Mouse (Mus musculus) retina, postnatal 1 day (tissue): Measurements from ENCODE around the gene Ccdc175.

Experiments used
- DNase-seq: peaks from one replicate; pipeline ENCODE4 v3.0.0-alpha.2; 2012

Ccdc175 gene

DNA sequence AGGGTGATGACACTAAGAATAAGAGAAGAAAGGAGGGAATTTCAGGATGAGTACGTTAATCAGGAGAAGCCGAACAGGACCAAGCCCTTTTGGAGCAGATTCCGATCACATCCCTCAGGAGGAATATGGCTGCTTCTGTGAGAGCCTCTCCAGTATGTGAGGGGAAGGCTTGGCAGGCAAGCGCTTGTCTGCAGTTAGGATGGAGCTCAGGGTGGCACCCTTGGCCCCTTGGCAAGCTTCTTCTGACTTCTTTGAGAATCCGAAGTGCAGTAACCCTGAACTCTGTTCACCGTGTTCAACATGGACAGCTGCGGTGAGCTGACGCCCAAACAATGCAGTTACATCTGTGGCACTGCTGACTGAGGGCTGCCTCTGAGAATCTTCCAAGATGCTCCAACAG, 87.9 kb downstream of the Ccdc175 start:
- DNase-seq, result no peak

DNA sequence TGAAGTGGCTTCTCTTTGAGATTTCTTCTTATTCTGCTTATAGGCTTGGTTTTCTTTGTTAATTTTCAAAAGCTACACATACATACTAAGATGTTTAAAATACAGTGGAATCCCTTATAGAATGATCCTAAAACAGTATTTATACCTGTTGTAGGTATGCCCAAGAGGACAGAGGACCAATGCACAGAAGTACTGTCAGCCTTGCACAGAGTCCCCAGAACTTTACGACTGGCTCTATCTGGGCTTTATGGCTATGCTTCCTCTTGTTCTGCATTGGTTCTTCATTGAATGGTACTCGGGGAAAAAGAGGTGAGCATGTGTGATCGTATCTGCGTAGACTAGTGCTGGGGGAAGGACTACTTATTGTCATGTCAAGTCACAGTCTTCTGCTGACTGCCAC, 95.0 kb downstream of the Ccdc175 start:
- no peak for DNase-seq

DNA sequence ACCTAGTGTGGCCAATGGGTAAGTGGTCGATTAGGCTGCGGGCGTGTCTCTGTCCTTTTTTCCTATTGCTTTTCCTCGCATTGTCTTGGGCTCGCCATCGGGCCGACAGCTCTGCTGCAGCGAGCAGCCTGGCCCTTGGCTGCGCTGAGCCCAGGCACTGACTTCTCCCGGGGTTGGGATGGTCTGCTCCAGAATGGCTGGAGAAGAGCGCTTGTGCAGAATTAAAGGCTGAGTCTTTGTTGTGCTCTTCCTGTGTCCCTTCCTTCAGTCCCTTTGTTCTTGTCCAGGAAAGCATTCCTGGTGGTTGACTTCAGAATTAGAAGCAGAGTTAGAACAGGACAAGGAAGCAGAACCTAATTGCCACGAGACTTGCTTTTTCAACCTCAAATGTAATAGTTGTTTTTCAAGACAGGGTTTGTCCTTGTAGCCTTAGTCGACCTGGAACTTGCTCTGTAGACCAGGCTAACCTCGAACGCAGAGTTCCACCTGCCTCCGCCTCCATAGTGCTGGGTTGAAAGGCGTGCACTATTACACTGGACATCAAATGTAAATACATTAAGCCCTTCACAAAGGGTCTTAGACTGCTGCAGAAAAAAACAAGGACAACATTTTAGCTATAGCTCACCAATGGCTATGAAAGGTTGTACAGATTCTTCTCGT, 98.5 kb downstream of the Ccdc175 start:
- no peak for DNase-seq

DNA sequence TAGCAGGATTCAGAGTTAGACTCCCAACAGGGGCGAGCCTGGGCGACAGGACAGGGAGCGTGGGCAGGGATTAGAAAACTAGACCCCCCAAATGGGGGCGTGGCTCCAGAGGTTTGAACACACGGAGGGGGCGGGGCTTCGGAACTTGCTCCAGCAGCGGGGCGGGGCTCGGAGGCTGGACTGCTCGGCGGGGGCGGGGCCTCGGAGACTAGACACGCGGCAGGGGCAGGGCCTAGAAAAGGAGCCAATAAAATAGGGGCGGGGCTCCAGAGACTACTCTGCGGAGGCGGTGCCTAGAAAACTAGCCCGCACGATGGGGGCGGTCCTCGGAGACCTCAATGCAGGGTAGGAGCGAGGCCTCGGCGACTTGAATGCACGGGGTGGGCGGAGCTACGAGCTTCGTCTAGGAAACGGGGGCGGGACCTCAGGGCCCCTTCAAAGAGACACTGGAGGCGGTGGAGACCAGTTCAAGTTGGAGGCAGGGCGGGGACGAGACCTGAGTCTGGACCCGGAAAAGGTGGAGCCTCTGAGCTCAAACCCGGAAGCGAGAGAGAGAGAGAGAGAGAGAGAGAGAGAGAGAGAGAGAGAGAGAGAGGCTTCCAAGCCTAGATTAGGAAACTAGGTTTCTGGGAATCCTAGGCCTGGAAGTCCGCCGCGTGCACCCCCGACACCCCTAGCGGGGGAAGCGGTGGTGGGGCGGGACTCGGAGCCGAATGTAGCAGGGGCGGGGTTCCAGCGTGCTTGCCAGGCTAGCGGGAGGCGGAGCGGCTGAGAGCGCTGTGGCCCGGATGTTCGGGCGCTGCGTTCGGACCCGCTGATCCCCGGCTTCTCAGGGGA, 99.3 kb downstream of the Ccdc175 start, which contains the start of the genes L3hypdh and Jkamp:
TSS of gene L3hypdh (minus strand) at position 111 of the 837 bp plus-strand sequence.
TSS of gene Jkamp (plus strand) at position 261 of the 837 bp plus-strand sequence.
- peak; percentile 100 for DNase-seq

DNA sequence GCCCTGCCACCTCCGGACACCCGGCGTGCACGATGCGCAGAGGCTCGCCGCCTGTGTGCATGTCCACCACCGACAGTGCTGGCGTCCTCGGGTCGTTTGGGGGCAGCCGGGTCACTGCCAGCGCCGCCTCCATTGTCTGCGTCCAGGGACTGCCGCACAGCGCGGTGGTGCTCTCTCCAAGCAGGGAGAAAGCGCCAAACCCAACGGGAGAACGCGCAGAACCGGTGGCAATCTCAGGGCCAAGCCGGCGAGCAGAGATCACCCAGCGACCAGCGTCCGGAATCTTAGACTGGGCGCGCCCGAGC, 99.9 kb downstream of the Ccdc175 start:
- no peak for DNase-seq

DNA sequence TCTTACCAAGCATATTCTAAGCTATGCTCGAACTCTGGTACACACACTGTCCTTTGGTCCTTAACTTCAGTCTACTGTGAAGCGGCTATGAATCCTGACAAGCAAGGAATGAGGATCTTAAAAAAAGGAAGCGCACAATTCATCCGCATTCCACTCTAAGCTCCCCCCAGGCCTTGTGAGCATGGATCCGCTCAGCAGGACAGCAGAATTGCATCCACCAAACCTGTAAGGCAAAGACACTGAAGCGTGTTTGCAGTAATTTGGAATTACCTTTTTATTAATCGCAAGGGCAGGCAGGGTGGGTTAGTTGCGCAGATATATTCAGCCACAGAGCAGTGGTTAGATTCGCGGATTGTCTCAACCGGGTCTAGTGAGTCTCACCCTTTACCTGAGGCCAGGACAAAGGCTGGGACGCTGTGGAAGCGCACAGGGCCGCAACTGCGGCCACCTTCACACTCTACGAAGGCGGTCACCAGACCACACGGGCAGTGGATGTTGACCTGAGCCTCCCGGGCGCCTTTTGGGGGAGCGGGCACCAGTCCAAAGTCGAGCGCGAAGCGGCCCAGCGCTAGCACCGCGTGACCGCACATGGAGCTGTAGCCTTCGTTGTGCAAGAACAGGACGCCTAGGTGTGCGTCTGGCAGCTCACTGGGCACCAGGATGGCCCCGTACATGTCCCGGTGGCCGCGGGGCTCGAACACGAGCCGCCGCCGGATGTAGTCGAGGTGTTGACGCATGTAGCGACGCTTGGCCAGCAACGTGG, 100.4 kb downstream of the Ccdc175 start:
- peak; percentile 56 for DNase-seq

DNA sequence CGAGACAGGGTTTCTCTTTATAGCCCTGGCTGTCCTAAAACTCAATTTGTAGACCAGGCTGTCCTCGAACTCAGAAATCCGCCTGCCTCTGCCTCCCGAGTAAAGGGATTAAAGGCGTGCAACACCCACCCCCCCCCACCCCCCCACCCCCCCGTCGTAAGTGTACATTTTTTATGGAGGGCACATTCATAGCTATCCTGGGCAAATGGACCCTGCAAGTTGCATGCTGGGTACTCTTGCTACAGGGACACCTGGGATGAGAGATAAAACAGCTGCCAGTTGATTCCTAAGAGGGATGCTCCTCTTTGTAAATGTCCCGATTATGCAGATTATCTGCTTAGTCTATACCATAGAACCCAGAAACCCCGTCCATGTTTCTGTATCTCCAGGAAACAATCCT, 101.6 kb downstream of the Ccdc175 start:
- peak; percentile 16 for DNase-seq

DNA sequence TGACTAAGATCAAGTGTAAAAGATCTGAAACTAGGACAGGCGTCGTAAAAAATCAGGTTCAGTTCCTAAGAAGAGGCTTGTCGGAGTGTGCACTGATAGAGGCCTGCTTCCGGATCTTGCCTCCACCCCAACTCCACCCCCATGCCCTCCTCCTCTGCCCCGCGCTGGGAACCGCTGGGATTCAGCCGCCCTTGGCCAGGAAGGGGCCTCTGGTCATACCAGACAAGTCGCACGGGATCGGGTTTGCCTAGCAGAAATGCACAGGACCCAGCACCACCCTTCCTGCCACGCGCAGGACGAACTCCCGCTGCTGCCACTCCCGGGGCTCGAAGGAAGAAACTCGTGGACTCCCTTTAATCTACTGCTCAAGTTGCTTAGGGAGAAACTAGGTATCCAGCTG, 102.5 kb downstream of the Ccdc175 start:
- peak; percentile 26 for DNase-seq

DNA sequence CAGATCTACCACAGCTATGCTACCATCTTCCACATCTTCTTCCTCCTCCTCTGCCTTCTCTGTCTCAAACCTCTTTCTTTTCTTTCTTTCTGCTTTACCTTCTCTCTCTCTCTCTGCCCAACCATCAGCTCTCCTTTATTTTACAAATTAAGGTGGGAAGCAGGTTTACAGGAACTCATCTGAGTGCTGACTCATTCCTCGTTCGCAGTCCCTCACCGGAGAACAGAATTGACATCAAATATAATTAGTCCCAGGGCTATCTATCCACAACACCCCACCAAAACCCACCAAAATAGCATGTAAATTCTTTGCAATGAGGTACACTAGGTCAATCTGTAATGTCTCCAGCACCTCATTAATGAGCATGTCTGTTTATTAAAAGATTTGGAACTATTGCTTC, 102.9 kb downstream of the Ccdc175 start:
- no peak for DNase-seq

DNA sequence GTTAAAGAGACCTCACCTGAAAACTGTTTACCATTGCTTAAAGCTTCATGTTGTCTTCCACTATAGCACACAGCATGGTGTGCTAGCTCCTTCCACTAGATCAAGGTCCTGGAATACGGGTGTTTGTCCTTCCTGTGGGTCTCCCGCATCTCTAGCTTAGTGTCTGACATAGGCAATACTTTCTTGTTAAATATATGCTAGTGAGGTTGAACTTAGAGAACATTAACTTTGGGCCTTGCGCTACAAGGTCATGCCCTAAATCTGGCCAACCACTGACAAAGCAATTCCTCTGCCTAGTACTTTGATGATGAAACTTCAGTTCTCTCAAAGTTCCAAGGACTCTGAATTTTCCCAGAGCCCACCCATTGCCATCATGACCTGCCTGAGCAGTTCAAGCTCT, 106.6 kb downstream of the Ccdc175 start:
- DNase-seq, result no peak

DNA sequence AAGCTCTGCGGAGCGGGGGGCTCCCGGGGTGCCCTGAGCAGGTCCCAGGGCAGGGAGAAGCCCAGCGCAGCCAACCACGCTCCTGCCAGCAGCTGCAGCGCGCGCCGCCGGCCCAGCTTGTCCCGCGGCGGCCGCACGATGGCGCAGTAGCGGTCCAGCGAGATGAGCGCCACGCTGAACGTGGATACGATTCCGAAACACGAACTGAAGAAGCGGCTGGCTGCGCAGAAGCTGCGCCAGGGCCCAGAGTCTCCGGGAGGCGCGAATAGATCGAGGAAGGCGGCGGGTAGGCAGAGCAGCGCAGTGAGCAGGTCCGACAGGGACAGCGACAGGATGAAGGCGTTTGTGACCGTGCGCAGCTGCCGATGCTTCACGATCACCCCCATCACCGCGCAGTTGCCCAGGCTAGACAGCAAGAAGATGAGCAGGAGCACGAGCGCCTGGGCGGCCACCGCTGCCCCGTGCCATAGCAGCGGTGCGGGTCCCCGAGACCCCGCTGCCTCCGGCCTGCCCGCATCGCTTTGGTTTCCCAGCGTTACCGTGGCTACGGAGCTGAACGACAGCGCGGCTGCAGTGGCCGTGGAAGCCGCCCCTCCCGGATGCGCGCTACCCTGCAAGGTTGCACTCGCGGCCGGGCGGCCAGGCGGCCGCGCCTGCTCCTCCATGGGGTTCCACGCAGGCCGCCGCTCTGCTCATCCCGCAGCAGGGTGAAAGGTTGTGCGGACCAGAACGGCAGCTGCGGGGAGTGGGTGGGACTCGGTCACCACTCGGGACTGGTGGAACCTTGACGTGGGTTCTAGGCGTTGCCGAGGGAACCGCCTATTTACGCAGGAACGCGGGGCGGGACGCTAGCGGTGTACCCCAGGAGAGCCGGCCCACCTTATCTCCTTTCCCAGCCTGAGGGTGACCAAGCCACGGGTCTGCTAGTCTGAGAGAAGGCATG, 114.2 kb downstream of the Ccdc175 start, which contains the start of gene Gpr135:
TSS of gene Gpr135 (minus strand) at position 799 of the 943 bp plus-strand sequence.
- peak; percentile 93 for DNase-seq

DNA sequence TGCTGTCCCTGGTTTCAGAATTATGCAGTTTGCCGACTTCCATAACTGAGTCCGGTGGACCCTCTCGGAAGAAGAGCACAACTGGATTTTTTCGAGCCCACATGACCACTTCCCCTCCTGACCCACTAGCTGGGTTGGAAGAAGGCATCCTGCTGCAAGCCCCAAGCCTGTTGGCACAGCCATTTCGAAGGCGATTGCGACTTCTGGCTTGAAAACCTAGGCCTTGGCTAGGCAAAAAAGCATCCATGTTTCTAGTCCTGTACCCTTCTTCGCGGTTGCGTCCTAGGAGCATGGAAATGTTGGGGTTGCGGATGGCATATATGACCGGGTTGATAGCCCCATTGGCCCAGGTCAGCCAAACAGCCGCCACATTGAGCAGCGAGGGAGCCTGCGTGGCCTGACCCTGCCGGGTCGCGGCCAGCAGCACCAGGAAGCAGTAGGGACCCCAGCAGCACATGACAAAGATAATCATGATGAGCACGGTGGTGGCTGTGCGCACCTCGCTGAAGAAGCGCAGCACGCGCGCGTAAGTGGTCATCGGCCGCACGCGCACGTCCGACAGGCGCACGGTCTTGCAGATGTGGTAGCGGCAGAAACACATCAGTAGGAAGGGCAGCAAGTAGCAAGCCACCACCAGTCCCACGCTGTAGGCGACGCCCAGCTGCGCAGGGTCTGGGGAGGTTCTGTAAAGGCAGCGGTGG, 115.1 kb downstream of the Ccdc175 start:
- no peak for DNase-seq

DNA sequence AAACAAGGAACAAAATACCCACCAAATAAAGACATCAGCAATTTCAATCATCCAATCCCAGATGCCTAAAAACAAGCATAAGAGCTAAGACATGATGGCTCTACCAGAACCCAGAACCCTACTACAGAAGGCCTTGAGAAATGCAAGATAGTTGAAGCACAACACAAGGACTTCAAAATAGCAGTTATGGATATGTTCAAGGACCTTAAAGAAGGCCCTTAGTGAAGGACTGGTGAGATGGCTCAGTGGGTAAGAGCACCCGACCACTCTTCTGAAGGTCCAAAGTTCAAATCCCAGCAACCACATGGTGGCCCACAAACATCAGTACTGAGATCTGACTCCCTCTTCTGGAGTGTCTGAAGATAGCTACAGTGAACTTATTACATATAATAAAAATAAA, 127.0 kb downstream of the Ccdc175 start:
- no peak for DNase-seq

DNA sequence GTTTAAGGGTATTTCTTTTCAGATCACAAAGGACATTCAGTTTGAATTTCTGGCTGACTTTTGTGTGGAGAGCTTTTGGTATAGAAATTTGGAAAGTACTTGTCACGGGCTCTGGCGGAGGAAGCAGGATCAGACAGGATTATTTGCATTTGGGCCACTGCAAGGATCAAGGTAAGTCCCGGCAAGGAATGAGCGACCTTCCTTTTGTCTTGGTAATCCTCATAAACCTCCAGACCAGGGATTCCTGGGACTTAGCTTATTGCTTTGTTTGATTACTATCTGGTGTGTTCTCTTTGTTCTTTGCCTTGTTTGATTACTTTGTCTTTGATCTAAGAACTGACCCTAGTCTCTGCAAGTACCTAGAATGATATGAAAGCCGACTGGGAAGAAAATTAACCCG, 131.0 kb downstream of the Ccdc175 start:
- peak; percentile 67 for DNase-seq

DNA sequence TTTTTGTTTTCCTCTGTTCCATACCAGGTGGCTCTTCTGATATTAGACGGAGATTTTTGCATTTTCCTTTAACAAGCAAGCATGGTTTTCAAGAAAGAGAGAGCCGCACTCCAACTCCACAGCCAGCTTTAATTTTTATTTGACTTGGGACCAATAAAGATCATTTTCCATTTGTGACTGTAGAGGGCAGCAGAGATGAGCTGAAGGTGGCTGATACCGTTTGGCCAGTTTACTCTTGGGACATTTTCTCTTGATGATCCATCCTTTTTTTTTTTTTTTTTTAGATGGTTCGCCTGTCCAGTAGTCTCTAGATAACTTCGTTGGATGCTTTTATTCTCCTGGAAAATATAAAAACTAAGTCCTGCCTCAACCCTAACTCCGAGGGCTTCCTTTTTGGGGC, 131.5 kb downstream of the Ccdc175 start:
- peak; percentile 65 for DNase-seq

DNA sequence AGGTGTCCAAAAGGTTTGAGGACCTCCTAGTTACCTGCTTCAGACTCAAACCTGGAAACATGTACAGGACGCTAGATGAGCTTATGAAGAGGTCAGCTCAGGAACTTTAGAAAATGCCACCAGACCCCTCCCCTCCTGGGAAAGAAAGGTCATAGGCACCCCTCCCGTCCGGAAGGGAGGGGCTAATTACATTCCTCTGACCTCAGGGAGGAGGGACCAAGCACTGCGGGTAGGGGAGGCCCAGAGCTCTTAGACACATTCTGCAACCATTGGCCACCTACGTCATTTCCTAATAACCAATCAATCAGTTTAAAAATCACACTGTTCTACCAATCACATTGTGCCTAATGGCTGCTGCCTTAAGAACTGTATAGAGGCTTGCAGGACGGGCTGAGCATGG, 132.3 kb downstream of the Ccdc175 start:
- DNase-seq, result no peak
